Mouse (Mus musculus) liver, embryonic 13.5 days (tissue): ENCODE results near the gene Tnrc6c. TPM values are rescaled to one million over a fixed set of nuclear protein-coding genes. Genes with fewer than 3 reads are reported as not detected.

Source experiments
- ATAC-seq: fragments of 200-750 bp; cut with Nextera tagmentation; 2 replicates; pipeline ENCODE4 v1.8.0; 2017; ENCODE audit warnings: low read depth, mild to moderate bottlenecking, moderate number of reproducible peaks, moderate library complexity
- DNase-seq: peaks from one replicate; pipeline ENCODE4 v3.0.0; 2022
- H3K27ac ChIP-seq: fragments of 300-500 bp; sonication (generic); 2 replicates; pipeline ENCODE4 v1.5.1; 2015; ENCODE audit warnings: moderate library complexity, mild to moderate bottlenecking, inconsistent platforms
- H3K27me3 ChIP-seq: fragments of 300-500 bp; sonication (generic); 2 replicates; pipeline ENCODE4 v1.6.1; 2015; ENCODE audit warnings: mild to moderate bottlenecking, inconsistent platforms
- H3K36me3 ChIP-seq: fragments of 300-500 bp; sonication (generic); 2 replicates; pipeline ENCODE4 v1.6.1; 2015; ENCODE audit warnings: mild to moderate bottlenecking, inconsistent platforms
- H3K4me1 ChIP-seq: fragments of 300-500 bp; sonication (generic); replicated peaks from 2 replicates; pipeline ENCODE4 v1.6.1; 2015; ENCODE audit warnings: inconsistent platforms
- H3K4me2 ChIP-seq: fragments of 300-500 bp; sonication (generic); 2 replicates; pipeline ENCODE4 v1.6.1; 2015; ENCODE audit warnings: inconsistent platforms, mild to moderate bottlenecking, moderate library complexity
- H3K4me3 ChIP-seq: fragments of 300-500 bp; sonication (generic); replicated peaks from 2 replicates; pipeline ENCODE4 v1.5.1; 2015; ENCODE audit warnings: mild to moderate bottlenecking, inconsistent platforms
- H3K9ac ChIP-seq: fragments of 300-500 bp; sonication (generic); 2 replicates; pipeline ENCODE4 v1.6.1; 2015; ENCODE audit warnings: mild to moderate bottlenecking, inconsistent platforms
- H3K9me3 ChIP-seq: fragments of 300-500 bp; sonication (generic); replicated peaks from 2 replicates; pipeline ENCODE4 v1.6.1; 2016; ENCODE audit warnings: inconsistent platforms
- WGBS: fragments of 180-500 bp; shearing (Covaris S2); methylation state at CpG from one replicate; pipeline ENCODE4 v1.1.7; 2015; ENCODE audit not compliant: insufficient replicate concordance; 5-methylcytosine and 5-hydroxymethylcytosine counted together
- polyA plus RNA-seq: library from polyadenylated mRNA; unstranded; fragments of >200 nt; fragmentation: Nextera tagmentation; extraction: Ambion mirVana; gene quantifications from 2 replicates; pipeline ENCODE4 v1.2.1, GENCODE M21; 2015

The Tnrc6c gene
- polyA plus RNA-seq, result 2.8 and 2.9 TPM in 2 replicates

DNA sequence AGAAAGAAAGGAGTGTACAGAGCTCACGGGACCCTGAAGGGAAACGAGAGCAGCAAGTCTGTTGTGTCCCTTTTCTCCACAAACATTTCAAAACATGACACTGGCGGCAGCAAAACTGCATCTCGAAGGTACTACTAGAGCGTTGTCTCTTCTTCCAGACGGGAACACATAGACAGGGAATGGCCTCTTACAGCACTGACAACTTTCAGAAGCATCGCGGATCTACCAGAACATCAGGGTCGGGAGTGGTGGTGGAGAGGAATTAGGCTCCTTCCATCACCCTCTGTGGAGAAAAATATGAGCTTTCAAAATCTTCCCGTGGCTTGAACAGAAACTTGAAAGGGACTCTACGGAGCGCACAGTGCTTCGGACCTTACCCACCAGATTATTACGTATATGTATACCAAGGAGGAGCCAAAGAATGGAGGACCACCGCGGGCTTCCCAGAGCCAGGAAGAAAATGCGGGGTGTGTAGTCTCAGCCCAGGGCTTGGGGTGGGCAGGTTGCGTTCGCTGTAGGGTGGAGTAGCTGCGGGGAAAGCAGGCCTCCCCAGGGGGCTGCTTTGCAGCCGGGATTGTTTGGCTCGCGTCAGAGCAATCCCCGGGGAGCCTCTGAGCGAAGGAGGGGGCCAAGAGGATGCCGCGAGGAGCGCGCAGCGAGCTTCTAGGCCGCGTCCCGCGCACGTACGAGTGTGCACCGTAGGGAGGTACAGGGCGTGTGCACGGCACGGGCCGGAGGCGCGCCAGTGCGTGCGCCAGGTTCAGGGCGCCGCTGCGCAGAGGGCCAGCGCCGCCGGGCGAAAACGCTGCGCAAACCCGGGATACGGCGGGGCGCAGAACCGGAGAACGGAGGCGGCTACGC is at the start of gene Tnrc6c:
Tnrc6c (plus strand) TSS at position 799 of the 861 bp plus-strand sequence.
- H3K9me3 ChIP-seq, result no peaks in the 10 kb centered on the region
- WGBS, result 2% methylated on average over 62 of the region's 62 CpGs
- H3K27me3 ChIP-seq, result peaks cover 54% of the 10 kb centered on the region
- H3K9ac ChIP-seq, result peak within 1 kb of the TSS; percentile 89
- ATAC-seq (peak; percentile 71), DNase-seq (no peak)
- H3K4me1 ChIP-seq, result peaks cover 41% of the 10 kb centered on the region
- peak within 1 kb of the TSS; percentile 82 for H3K27ac ChIP-seq
- H3K4me3 ChIP-seq, result peak within 1 kb of the TSS; percentile 87
- no peaks in the 10 kb centered on the region for H3K36me3 ChIP-seq
- H3K4me2 ChIP-seq, result peak within 1 kb of the TSS; percentile 99

DNA sequence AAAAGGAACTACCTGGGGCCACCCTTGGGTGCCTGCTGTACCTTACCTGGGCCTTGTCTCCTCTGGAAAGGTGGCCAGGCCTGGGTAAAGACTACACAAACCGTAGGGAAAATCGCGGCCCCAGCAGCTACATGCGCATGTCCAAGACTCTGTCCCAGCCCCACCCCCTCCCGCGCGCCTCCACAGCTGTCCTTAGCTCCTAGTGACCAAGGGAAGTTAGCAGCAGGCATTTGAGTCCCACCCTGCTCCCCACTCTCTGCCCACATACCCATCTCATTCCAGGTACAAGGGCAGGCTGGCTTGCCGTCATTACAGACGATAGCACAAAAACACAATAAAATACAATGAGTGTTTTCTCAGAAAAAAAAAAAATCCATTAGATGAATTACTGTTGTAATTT is 48.0 kb upstream of the Tnrc6c start:
- Histone ChIP-seq H3K36me3 (no peaks in the 10 kb centered on the region), H3K4me2 (no peak overlapping the region), H3K27ac (no peak overlapping the region), H3K9me3 (no peaks in the 10 kb centered on the region), H3K27me3 (peaks cover 49% of the 10 kb centered on the region), H3K4me1 (peaks cover 2% of the 10 kb centered on the region; the same call in 1 of the 2 replicates), H3K9ac (no peak overlapping the region), H3K4me3 (no peak overlapping the region)
- ATAC-seq, result no peak
- DNase-seq, result no peak
- 37% methylated on average over 9 of the region's 9 CpGs for WGBS

- Histone ChIP-seq H3K9me3 (no peaks in the 10 kb centered on the region), H3K27me3 (peaks cover 46% of the 10 kb centered on the region), H3K36me3 (no peaks in the 10 kb centered on the region), H3K4me2 (no peak overlapping the region), H3K4me1 (peaks cover 4% of the 10 kb centered on the region; the same call in 1 of the 2 replicates), H3K9ac (no peak overlapping the region), H3K4me3 (no peak overlapping the region), H3K27ac (no peak overlapping the region)
- no peak for DNase-seq
- no peak for ATAC-seq
- WGBS, result 9% methylated on average over 13 of the region's 13 CpGs
Observed at GRCm38 (mm10) chr11:117606605-117607203, 47.4 kb upstream of the Tnrc6c start.

DNA sequence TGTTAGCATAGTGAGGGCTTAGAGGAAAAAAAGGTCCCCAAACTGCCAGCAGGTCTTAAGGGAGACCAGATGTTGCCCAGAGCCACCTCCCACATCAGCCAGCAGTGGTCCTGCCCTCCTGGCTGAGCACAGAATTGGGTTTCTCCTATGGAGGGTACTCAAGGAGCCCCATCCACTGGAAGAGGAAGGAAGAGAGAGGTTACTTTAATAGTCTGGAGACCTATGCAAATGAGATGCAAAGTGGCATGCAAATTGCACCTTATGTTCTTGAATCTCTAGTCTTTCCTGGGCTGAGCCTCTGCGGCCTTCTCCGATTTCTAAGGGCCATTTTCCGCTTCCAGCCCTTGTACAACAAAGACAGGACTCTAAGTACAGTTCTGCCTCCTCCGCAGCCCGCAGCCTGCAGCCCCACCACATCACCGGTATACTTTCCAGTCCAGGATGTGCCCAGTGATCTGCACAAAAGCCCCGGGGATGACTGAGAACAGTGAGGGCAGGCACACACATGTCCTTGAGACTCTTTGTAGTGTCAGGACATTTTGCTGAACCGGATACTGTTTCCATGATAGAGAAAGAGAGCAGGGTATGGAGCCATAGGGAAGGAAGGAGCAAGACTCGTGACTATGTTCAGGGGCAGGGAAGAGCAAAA is 45.8 kb upstream of the Tnrc6c start:
- Histone ChIP-seq H3K9me3 (no peaks in the 10 kb centered on the region), H3K4me2 (no peak overlapping the region), H3K36me3 (no peaks in the 10 kb centered on the region), H3K9ac (no peak overlapping the region), H3K27ac (no peak overlapping the region), H3K4me3 (no peak overlapping the region), H3K27me3 (peaks cover 51% of the 10 kb centered on the region), H3K4me1 (peaks cover 4% of the 10 kb centered on the region; the same call in 1 of the 2 replicates)
- no peak for ATAC-seq
- 53% methylated on average over 9 of the region's 9 CpGs for WGBS
- no peak for DNase-seq

- ATAC-seq, result no peak
- WGBS, result 44% methylated on average over 7 of the region's 7 CpGs
Observed at GRCm38 (mm10) chr11:117608976-117609375, 45.1 kb upstream of the Tnrc6c start.

DNA sequence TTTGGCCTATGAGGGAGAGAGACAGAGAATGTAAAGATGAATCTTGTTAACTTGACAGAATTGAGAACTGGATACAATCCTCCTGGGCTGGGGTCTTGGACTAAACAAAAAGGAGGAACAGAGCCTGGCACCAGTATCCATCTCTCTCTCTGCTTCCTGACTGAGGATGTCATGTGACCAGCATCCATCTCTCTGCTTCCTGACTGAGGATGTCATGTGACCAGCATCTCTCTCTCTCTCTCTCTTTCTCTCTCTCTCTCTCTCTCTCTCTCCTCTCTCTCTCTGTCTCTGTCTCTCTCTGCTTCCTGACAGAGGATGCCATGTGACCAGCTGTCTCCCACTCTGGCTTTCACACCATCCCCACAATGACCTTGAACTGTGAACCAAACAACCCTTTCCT is 43.5 kb upstream of the Tnrc6c start:
- Histone ChIP-seq H3K4me2 (no peak overlapping the region), H3K9me3 (no peaks in the 10 kb centered on the region), H3K4me1 (peaks cover 4% of the 10 kb centered on the region; the same call in 1 of the 2 replicates), H3K36me3 (no peaks in the 10 kb centered on the region), H3K27ac (no peak overlapping the region), H3K27me3 (peaks cover 64% of the 10 kb centered on the region), H3K9ac (no peak overlapping the region), H3K4me3 (no peak overlapping the region)
- ATAC-seq, result no peak
- DNase-seq, result no peak

More at GRCm38 (mm10) chr11:117608976-117609375, 45.1 kb upstream of the Tnrc6c start:
- H3K36me3 ChIP-seq, result no peaks in the 10 kb centered on the region
- no peak for DNase-seq
- H3K9me3 ChIP-seq, result no peaks in the 10 kb centered on the region
- H3K4me2 ChIP-seq, result no peak overlapping the region
- H3K27ac ChIP-seq, result no peak overlapping the region
- no peak overlapping the region for H3K4me3 ChIP-seq
- no peak overlapping the region for H3K9ac ChIP-seq
- peaks cover 4% of the 10 kb centered on the region; the same call in 1 of the 2 replicates for H3K4me1 ChIP-seq
- H3K27me3 ChIP-seq, result peaks cover 51% of the 10 kb centered on the region

- WGBS, result 4% methylated on average over 13 of the region's 13 CpGs
- H3K4me3 ChIP-seq, result 0 out of 2 replicates have a peak overlapping the region, but pooled peaks have one; percentile 16
Observed at GRCm38 (mm10) chr11:117611068-117611467, 43.0 kb upstream of the Tnrc6c start.

DNA sequence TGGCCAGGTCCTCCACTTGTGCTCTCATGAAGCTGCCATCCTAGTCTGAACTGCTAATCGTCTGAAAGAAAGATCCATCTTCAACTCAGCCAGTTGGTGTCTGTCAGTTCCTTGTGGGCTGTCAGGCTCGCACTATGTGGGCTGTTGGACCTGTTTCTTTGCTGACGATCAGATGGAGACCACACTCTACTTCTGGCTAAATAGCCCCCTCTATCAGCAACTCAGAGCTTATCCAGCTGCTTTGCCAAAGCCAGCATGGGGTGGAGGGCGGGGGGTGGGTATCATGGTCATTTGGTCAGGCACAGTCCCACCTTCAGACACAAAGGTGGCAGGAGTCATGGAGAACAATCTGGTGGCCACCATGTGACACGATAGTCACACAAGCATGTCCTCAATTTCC is 42.2 kb upstream of the Tnrc6c start:
- Histone ChIP-seq H3K4me1 (peaks cover 4% of the 10 kb centered on the region; the same call in 1 of the 2 replicates), H3K27ac (no peak overlapping the region), H3K9ac (no peak overlapping the region), H3K4me3 (no peak overlapping the region), H3K4me2 (no peak overlapping the region), H3K27me3 (peaks cover 67% of the 10 kb centered on the region), H3K36me3 (no peaks in the 10 kb centered on the region), H3K9me3 (no peaks in the 10 kb centered on the region)
- 25% methylated on average over 5 of the region's 5 CpGs for WGBS
- DNase-seq (no peak), ATAC-seq (no peak)

More at GRCm38 (mm10) chr11:117611068-117611467, 43.0 kb upstream of the Tnrc6c start:
- Histone ChIP-seq H3K9ac (no peak overlapping the region), H3K9me3 (no peaks in the 10 kb centered on the region), H3K4me1 (peaks cover 4% of the 10 kb centered on the region; the same call in 1 of the 2 replicates), H3K27ac (no peak overlapping the region), H3K4me2 (peak overlapping the region; percentile 38), H3K27me3 (peaks cover 65% of the 10 kb centered on the region), H3K36me3 (no peaks in the 10 kb centered on the region)
- DNase-seq (peak; percentile 16), ATAC-seq (peak; percentile 53)

GRCm38 (mm10) chr11:117612885-117613284 is 41.2 kb upstream of the Tnrc6c start:
- Histone ChIP-seq H3K4me1 (peaks cover 4% of the 10 kb centered on the region; the same call in 1 of the 2 replicates), H3K4me2 (no peak overlapping the region), H3K27ac (no peak overlapping the region), H3K36me3 (no peaks in the 10 kb centered on the region), H3K9ac (no peak overlapping the region), H3K4me3 (no peak overlapping the region), H3K9me3 (no peaks in the 10 kb centered on the region), H3K27me3 (peaks cover 71% of the 10 kb centered on the region)
- 41% methylated on average over 7 of the region's 7 CpGs for WGBS
- no peak for ATAC-seq
- no peak for DNase-seq

- no peak for ATAC-seq
- Histone ChIP-seq H3K9ac (no peak overlapping the region), H3K9me3 (no peaks in the 10 kb centered on the region), H3K4me2 (0 out of 2 replicates have a peak overlapping the region, but pooled peaks have one; percentile 2), H3K27ac (no peak overlapping the region), H3K36me3 (no peaks in the 10 kb centered on the region), H3K27me3 (peaks cover 71% of the 10 kb centered on the region), H3K4me3 (no peak overlapping the region), H3K4me1 (0 out of 2 replicates have a peak, but pooled peaks cover 6% of the 10 kb centered on the region)
- no peak for DNase-seq
- 18% methylated on average over 16 of the region's 16 CpGs for WGBS
Observed at GRCm38 (mm10) chr11:117617368-117617908, 36.7 kb upstream of the Tnrc6c start.

GRCm38 (mm10) chr11:117618214-117618613 is 35.9 kb upstream of the Tnrc6c start:
- peaks cover 63% of the 10 kb centered on the region for H3K27me3 ChIP-seq
- H3K9ac ChIP-seq, result no peak overlapping the region
- H3K9me3 ChIP-seq, result no peaks in the 10 kb centered on the region
- no peaks in the 10 kb centered on the region for H3K36me3 ChIP-seq
- DNase-seq, result no peak
- 0 out of 2 replicates have a peak overlapping the region, but pooled peaks have one; percentile 2 for H3K4me2 ChIP-seq
- 12% methylated on average over 3 of the region's 3 CpGs for WGBS
- H3K27ac ChIP-seq, result no peak overlapping the region
- no peak for ATAC-seq
- H3K4me3 ChIP-seq, result no peak overlapping the region
- H3K4me1 ChIP-seq, result 0 out of 2 replicates have a peak, but pooled peaks cover 6% of the 10 kb centered on the region
